Mouse (Mus musculus): ENCODE measurements around the gene Mum1l1. TPM values are rescaled to one million over a fixed set of nuclear protein-coding genes. Genes with fewer than 3 reads are reported as not detected.
"Not testable (repeated sequence)": the region's sequence is repeated elsewhere in the genome, so short reads cannot be mapped to it uniquely, and the experiment has no call there.

Gene Mum1l1
- polyA plus RNA-seq (2012; ENCODE audit: insufficient read depth, insufficient read length, missing spikeins) = not detected in 2 replicates

DNA sequence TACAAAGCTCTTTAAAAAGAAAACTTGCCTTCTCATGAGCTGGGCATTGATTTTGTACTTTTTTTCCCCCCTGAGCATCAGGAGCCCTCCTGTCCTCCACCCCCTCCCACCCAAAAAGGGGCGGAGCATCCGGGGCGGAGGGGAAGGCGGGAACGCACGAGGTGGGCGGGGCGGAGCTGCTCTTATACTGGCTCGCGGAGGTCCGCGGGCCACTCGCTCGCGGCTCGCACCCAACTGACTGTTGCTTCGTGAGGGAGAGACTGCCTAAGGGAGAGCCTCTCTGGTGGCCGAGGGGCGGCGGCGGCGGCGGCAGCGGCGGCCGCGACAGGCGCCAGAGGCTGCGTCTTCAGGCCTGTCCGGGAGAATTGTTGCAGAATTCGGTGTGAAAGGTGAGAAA, at the start of gene Mum1l1:
TSS of gene Mum1l1 (plus strand) at position 214 of the 397 bp plus-strand sequence.
- Histone ChIP-seq H3K4me3 (ENCODE audit: insufficient read depth, low read length) (peak within 1 kb of the TSS; percentile 51), H3K4me1 (ENCODE audit: control insufficient read depth, insufficient read depth, low read length) (no peaks in the 10 kb centered on the region), H3K27ac (ENCODE audit: insufficient read depth, low read depth, low read length) (no peak within 1 kb of the TSS)
- TF ChIP-seq POLR2A (IDR thresholded peaks at IDR 0.05; ENCODE audit: borderline replicate concordance, low read depth, low read length) = no peak
- TF ChIP-seq CTCF (IDR thresholded peaks at IDR 0.05; ENCODE audit: low read depth, low read length) = no peak

DNA sequence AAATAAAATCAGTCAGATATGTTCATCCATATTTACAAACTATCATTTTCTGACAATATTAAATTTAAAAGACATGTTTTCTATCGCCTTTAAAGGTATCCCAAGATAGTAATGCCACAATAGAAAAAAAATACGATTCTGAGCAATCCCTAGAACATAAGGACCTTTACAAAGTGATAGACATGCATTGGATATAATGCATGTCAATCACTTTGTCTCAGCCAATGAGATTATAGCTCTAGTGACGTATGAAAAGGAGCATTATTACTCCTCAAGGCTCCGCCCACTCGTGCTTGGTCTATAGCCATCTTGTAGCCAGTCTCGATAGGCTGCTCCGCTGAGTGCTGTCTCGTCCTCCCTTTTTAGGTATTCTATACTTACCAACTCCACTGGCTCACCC, 30.9 kb upstream of the Mum1l1 start, which contains the start of gene 4933428M09Rik:
TSS of gene 4933428M09Rik (plus strand) at position 301 of the 400 bp plus-strand sequence.
- Histone ChIP-seq H3K4me3 (ENCODE audit: insufficient read depth, low read length) (no peak within 1 kb of the TSS), H3K27ac (ENCODE audit: insufficient read depth, low read depth, low read length) (no peak within 1 kb of the TSS), H3K4me1 (ENCODE audit: control insufficient read depth, insufficient read depth, low read length) (no peaks in the 10 kb centered on the region)
- no peak for TF ChIP-seq CTCF (IDR thresholded peaks at IDR 0.05; ENCODE audit: low read depth, low read length)
- no peak for TF ChIP-seq POLR2A (IDR thresholded peaks at IDR 0.05; ENCODE audit: borderline replicate concordance, low read depth, low read length)

DNA sequence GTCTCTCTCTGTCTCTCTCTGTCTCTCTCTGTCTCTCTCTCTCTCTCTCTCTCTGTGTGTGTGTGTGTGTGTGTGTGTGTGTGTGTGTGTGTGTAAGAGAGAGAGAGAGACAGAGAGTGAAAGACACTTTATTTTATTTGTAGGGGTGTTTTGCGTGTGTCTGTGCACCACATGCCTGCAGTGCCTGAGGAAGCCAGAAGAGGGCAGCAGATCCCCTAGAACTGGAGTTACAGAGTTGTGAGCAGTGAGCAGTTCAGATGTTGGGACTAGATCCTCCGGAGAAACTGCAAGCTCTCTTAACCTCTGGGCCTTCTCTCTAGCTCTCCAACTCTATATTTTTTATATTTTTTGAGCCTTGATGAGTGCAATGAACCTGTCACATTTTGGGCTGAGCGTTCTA, 18.3 kb upstream of the Mum1l1 start:
- H3K27ac ChIP-seq (ENCODE audit: insufficient read depth, low read depth, low read length); H3K4me3 ChIP-seq (ENCODE audit: insufficient read depth, low read length); H3K4me1 ChIP-seq (ENCODE audit: control insufficient read depth, insufficient read depth, low read length): not testable (repeated sequence)

DNA sequence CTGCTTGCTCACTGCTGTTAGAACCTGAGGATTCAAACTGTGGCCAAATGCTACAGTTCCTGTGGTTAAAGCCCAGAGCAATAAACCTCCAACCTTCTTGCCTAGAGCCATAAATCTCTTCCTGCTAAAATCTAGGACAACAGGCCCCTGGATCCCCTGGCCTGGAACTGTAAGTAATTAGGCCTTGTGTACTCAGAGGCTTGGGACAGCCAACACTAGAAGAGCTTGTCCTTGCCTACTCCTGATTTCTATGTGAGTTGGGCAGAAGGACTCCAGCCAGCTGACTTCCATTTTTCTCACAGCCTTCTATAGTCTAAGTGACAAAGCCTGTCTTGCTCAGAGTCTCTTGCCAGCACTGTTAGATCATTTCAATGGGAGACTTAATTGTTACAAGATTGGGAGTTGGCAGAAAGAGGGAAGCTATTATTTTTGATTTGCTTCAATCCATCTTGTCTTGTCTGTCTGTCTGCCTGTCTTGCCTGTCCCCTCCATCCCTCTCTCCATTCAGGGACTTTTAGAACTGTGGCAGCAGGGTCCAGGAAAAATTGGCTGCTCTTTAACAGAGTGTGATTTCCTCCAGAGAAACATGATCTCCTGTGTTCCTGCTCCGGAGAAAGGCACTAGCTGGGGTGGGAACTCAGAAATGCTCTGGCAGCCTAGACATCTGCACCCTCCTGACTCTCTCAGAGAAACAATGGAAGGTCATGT, 15.1 kb upstream of the Mum1l1 start:
- Histone ChIP-seq H3K4me3 (ENCODE audit: insufficient read depth, low read length) (no peak overlapping the region), H3K4me1 (ENCODE audit: control insufficient read depth, insufficient read depth, low read length) (no peaks in the 10 kb centered on the region), H3K27ac (ENCODE audit: insufficient read depth, low read depth, low read length) (no peak overlapping the region)
- TF ChIP-seq POLR2A (IDR thresholded peaks at IDR 0.05; ENCODE audit: borderline replicate concordance, low read depth, low read length) (no peak), CTCF (IDR thresholded peaks at IDR 0.05; ENCODE audit: low read depth, low read length) (no peak)

DNA sequence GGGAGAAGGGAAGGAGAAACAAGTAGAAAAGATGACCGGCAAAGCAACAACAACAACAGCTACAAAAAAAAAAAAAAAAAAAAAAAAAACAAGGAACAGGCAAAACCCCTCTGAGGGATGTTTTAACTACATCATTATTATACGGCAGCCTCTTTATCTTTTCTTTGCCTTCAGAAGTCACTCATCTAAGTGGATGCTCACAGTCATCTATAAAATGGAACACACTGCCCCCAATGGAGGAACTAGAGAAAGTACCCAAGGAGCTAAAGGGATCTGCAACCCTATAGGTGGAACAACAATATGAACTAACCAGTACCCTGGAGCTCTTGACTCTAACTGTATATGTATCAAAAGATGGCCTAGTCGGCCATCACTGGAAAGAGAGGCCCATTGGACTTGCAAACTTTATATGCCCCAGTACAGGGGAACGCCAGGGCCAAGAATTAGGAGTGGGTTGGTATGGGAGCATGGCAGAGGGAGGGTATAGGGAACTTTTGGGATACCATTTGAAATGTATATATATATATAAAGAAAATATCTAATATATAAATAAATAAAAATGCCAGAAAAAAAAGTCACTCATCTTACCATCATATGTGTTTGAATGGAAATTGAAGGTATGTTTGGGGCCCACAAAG, 532 bp upstream of the Mum1l1 start:
- not testable (repeated sequence) for H3K4me3 ChIP-seq (ENCODE audit: insufficient read depth, low read length); H3K4me1 ChIP-seq (ENCODE audit: control insufficient read depth, insufficient read depth, low read length); H3K27ac ChIP-seq (ENCODE audit: insufficient read depth, low read depth, low read length)

DNA sequence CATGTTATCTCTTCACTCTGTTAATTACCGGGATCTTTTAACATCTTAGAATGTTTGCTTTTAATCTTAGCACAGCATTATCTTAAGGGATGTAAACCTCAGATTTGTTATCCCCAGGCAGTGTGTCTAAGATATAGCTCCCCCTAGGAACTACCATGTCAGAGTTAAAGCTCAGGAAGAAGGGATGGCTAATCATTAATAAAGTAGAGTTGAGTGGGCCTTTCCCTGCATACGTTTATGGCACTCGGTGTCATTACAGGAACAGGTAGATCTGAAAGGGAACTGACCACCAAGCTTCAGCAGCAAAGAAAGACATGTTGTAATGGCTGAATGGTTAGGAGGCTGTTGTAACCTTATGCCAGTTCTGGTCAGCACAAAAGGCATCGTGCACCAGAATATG, 4.9 kb downstream of the Mum1l1 start:
- Histone ChIP-seq H3K4me1 (ENCODE audit: control insufficient read depth, insufficient read depth, low read length) (no peaks in the 10 kb centered on the region), H3K27ac (ENCODE audit: insufficient read depth, low read depth, low read length) (no peak overlapping the region), H3K4me3 (ENCODE audit: insufficient read depth, low read length) (no peak overlapping the region)
- no peak for TF ChIP-seq POLR2A (IDR thresholded peaks at IDR 0.05; ENCODE audit: borderline replicate concordance, low read depth, low read length)
- TF ChIP-seq CTCF (IDR thresholded peaks at IDR 0.05; ENCODE audit: low read depth, low read length) = no peak

DNA sequence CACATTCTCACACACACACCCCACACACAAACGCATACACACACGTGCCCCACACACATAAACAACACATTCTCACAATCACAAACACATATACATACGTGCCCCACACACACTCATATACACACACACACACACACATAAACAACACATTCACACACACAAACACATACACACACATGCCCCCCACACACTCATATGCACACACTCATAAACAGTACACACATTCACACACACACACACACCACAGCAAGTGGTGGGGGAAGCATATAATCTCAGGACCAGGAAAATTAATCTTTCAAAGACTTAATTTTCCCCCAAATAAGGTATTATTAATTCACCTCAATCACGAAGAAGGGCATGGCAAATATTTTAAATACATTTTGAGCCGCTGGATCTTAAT, 6.6 kb downstream of the Mum1l1 start:
- Histone ChIP-seq H3K4me3 (ENCODE audit: insufficient read depth, low read length) (no peak overlapping the region), H3K27ac (ENCODE audit: insufficient read depth, low read depth, low read length) (no peak overlapping the region), H3K4me1 (ENCODE audit: control insufficient read depth, insufficient read depth, low read length) (no peaks in the 10 kb centered on the region)
- no peak for TF ChIP-seq POLR2A (IDR thresholded peaks at IDR 0.05; ENCODE audit: borderline replicate concordance, low read depth, low read length)
- TF ChIP-seq CTCF (IDR thresholded peaks at IDR 0.05; ENCODE audit: low read depth, low read length) = no peak

DNA sequence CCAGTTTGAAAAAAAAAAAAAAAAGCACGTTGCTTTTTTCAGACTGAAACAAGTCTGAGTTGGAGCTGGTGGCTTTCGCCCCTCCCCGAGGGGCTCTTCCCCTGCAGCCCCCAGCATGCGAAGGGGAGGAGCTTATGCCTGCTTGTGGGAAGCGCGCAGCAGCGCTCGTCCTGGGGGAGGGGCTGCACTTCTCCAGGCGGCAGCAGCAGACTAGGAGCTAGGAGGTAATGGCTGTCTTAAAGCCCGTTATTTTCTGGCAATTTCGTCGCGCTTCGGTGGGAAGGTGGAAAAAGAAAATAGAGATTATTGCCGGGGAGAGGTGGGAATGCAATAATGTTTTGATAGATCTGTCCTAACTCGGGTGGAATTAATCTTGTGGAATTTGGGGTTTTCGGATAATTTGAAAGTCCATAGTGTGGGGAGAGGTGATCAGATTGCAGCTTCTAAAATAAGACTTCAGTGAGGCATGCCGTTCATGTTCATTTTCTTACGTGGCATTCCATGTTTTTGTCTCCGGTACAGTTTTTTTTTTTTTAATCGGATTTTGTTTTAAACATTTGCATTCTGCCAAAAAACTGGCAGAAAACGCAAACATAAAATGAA, 7.2 kb downstream of the Mum1l1 start:
- Histone ChIP-seq H3K27ac (ENCODE audit: insufficient read depth, low read depth, low read length) (no peak overlapping the region), H3K4me1 (ENCODE audit: control insufficient read depth, insufficient read depth, low read length) (no peaks in the 10 kb centered on the region), H3K4me3 (ENCODE audit: insufficient read depth, low read length) (peak overlapping the region; percentile 38)
- TF ChIP-seq POLR2A (IDR thresholded peaks at IDR 0.05; ENCODE audit: borderline replicate concordance, low read depth, low read length) (no peak), CTCF (IDR thresholded peaks at IDR 0.05; ENCODE audit: low read depth, low read length) (no peak)

DNA sequence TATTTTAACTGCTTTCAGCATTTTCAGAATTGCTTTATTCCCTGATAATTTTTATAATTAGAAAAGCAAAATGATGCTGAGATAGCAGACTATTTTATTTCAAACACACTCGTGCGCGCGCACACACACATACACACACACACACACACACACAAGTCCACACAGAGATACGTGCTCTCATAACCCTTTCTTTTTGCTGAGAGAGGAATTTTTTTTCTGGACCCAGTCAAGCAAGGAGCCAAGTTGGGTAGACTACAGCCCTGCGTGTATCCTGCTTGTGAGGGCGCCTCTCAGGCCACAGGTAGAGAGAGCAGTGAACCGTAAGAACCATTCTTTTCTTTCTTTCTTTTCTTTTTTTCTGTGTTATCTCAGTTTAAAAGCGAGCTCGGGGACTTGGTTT, 7.9 kb downstream of the Mum1l1 start:
- TF ChIP-seq POLR2A (IDR thresholded peaks at IDR 0.05; ENCODE audit: borderline replicate concordance, low read depth, low read length) (no peak), CTCF (IDR thresholded peaks at IDR 0.05; ENCODE audit: low read depth, low read length) (no peak)
- Histone ChIP-seq H3K4me1 (ENCODE audit: control insufficient read depth, insufficient read depth, low read length) (no peaks in the 10 kb centered on the region), H3K4me3 (ENCODE audit: insufficient read depth, low read length) (no peak overlapping the region), H3K27ac (ENCODE audit: insufficient read depth, low read depth, low read length) (no peak overlapping the region)

DNA sequence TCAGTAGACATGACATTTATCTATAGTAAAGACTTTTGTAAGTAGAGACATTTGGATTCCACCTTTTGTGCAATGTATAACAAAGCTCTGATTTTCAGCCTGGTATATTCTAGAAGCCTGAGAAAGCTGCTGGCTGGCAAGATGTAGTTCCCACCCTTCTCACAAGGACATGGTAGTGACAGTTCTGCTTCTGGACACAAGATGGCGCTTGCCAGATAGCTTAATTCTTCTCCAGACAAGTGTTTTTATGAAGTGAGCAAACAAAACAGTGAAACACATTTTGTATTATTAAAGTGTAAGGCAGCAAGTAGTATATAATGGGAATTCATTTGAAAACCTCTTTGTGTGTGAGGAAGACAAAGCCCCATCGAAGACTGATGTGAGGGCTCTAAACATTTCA, 9.2 kb downstream of the Mum1l1 start:
- Histone ChIP-seq H3K4me3 (ENCODE audit: insufficient read depth, low read length) (no peak overlapping the region), H3K4me1 (ENCODE audit: control insufficient read depth, insufficient read depth, low read length) (no peaks in the 10 kb centered on the region), H3K27ac (ENCODE audit: insufficient read depth, low read depth, low read length) (no peak overlapping the region)
- TF ChIP-seq CTCF (IDR thresholded peaks at IDR 0.05; ENCODE audit: low read depth, low read length) (no peak), POLR2A (IDR thresholded peaks at IDR 0.05; ENCODE audit: borderline replicate concordance, low read depth, low read length) (no peak)
